In the genomic region with DNA sequence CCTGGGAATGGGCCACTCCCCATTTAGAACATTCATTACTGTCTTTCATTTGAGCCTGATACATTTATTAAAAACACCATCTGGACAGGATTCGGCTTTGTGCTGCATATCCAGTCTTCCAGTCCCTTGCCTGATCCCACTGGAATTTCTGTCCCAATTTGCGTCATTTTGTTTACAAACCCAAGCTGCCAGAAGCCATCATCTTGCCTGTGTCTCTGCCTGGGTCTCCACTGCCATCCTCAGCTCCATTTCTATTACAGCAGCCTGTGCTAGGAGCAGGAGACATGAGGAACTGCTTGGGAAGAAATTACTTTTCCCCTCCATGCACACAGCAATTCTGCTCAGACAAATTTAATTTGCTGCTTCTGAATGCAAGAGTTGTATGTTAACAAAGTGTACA, we compare ENCODE assay signal across 13 mouse cellular contexts.
DNase-seq lines count a peak whose midpoint lies in the region; ATAC-seq and TF ChIP-seq lines count a peak whose summit lies in the region.
"Had no signal": no experiment of that assay in that cellular context is flagged by ENCODE, and none has a peak within 500 bp of the region (broad histone marks: within the 10 kb centered on the region; RNA-seq: fewer than 3 reads in every experiment).

No protein-coding gene starts in this region.

- peak overlapping the region; percentile 44; the same call in 1 of the 2 replicates for H3K27ac ChIP-seq in hindbrain, embryonic 13.5 days
- H3K27ac ChIP-seq in hindbrain, embryonic 10.5 days = no peak overlapping the region
- H3K27ac ChIP-seq in midbrain, embryonic 11.5 days (ENCODE audit: low read depth, low read length) = no peak overlapping the region; the same call in 1 of the 2 replicates
- no peak overlapping the region; the same call in 1 of the 2 replicates for H3K27ac ChIP-seq in midbrain, embryonic 15.5 days
- no peak overlapping the region for H3K27ac ChIP-seq in thymus, adult 2 months (ENCODE audit: control insufficient read depth, insufficient read depth, low read length)

- H3K4me1 ChIP-seq in hindbrain, embryonic 13.5 days (replicated peaks) = peaks cover 36% of the 10 kb centered on the region
- H3K4me1 ChIP-seq in hindbrain, embryonic 10.5 days (replicated peaks) = peaks cover 11% of the 10 kb centered on the region
- peaks cover 4% of the 10 kb centered on the region for H3K4me1 ChIP-seq in midbrain, embryonic 11.5 days (ENCODE audit: control insufficient read depth, insufficient read depth, low read length)
- H3K4me1 ChIP-seq in midbrain, embryonic 15.5 days = peaks cover 4% of the 10 kb centered on the region
- no peaks in the 10 kb centered on the region for H3K4me1 ChIP-seq in thymus, adult 2 months (replicated peaks; ENCODE audit: control insufficient read depth, insufficient read depth, low read length)

- H3K36me3 ChIP-seq in hindbrain, embryonic 13.5 days = peaks cover 7% of the 10 kb centered on the region; the same call in 1 of the 2 replicates
- peaks cover 13% of the 10 kb centered on the region; the same call in 1 of the 2 replicates for H3K36me3 ChIP-seq in hindbrain, embryonic 10.5 days
- no peaks in the 10 kb centered on the region for H3K36me3 ChIP-seq in midbrain, embryonic 11.5 days (ENCODE audit: control insufficient read depth, insufficient read depth, low read length)
- H3K36me3 ChIP-seq in midbrain, embryonic 15.5 days (replicated peaks) = no peaks in the 10 kb centered on the region
- no peaks in the 10 kb centered on the region for H3K36me3 ChIP-seq in thymus, adult 2 months (ENCODE audit: control insufficient read depth, insufficient read depth, low read length)

- TF ChIP-seq POLR2A in thymus, adult 2 months (IDR thresholded peaks at IDR 0.05; ENCODE audit: control insufficient read depth, extremely low read depth, insufficient read depth, low read length, poor library complexity) = no peak

- H3K27me3 ChIP-seq in hindbrain, embryonic 13.5 days = no peaks in the 10 kb centered on the region
- no peaks in the 10 kb centered on the region for H3K27me3 ChIP-seq in hindbrain, embryonic 10.5 days (ENCODE audit: insufficient read depth, poor library complexity, severe bottlenecking)
- H3K27me3 ChIP-seq in midbrain, embryonic 11.5 days (ENCODE audit: control insufficient read depth, insufficient read depth, low read length) = no peaks in the 10 kb centered on the region
- no peaks in the 10 kb centered on the region for H3K27me3 ChIP-seq in midbrain, embryonic 15.5 days (replicated peaks)
- no peaks in the 10 kb centered on the region for H3K27me3 ChIP-seq in thymus, adult 2 months (ENCODE audit: control insufficient read depth, insufficient read depth, low read length)

- no peak overlapping the region for H3K4me3 ChIP-seq in hindbrain, embryonic 13.5 days
- no peak overlapping the region for H3K4me3 ChIP-seq in hindbrain, embryonic 10.5 days
- H3K4me3 ChIP-seq in midbrain, embryonic 11.5 days (ENCODE audit: low read depth, low read length) = no peak overlapping the region
- H3K4me3 ChIP-seq in midbrain, embryonic 15.5 days = no peak overlapping the region
- no peak overlapping the region for H3K4me3 ChIP-seq in thymus, adult 2 months (ENCODE audit: control insufficient read depth, insufficient read depth, low read length)
- H3K4me3 ChIP-seq: erythroblast, embryonic 14.5 days had no signal

- no peaks in the 10 kb centered on the region for H3K9me3 ChIP-seq in hindbrain, embryonic 13.5 days
- no peaks in the 10 kb centered on the region for H3K9me3 ChIP-seq in hindbrain, embryonic 10.5 days
- no peaks in the 10 kb centered on the region for H3K9me3 ChIP-seq in midbrain, embryonic 11.5 days (ENCODE audit: control insufficient read depth, low read length)
- no peaks in the 10 kb centered on the region for H3K9me3 ChIP-seq in midbrain, embryonic 15.5 days
- H3K9me3 ChIP-seq: G1E had no signal

- peak; percentile 42 to 58 for DNase-seq in cerebellum, postnatal 10 days
- no peak for DNase-seq in cerebellum, postnatal 25 days
- DNase-seq in hindbrain, embryonic 10.5 days (ENCODE audit: low spot score) = no peak
- peak; percentile 60 for DNase-seq in midbrain, embryonic 11.5 days (ENCODE audit: low spot score, missing footprints)
- DNase-seq in lung, postnatal 4 days = peak; percentile 17 to 50
- no peak for DNase-seq in thymus, adult 2 months
- DNase-seq: B cell, adult 2 months; right cerebral cortex, postnatal 25 days had no signal

- no peak overlapping the region for H3K4me2 ChIP-seq in hindbrain, embryonic 13.5 days
- H3K4me2 ChIP-seq in midbrain, embryonic 11.5 days = no peak overlapping the region
- H3K4me2 ChIP-seq in midbrain, embryonic 15.5 days = no peak overlapping the region
- H3K4me2 ChIP-seq: liver, embryonic 11.5 days had no signal

- H3K9ac ChIP-seq in hindbrain, embryonic 13.5 days = no peak overlapping the region
- no peak overlapping the region for H3K9ac ChIP-seq in midbrain, embryonic 11.5 days (ENCODE audit: low read length)
- no peak overlapping the region for H3K9ac ChIP-seq in midbrain, embryonic 15.5 days

- TF ChIP-seq CTCF in thymus, adult 2 months (IDR thresholded peaks at IDR 0.05; ENCODE audit: borderline replicate concordance, control insufficient read depth, extremely low read depth, insufficient read depth, low read length, poor library complexity) = no peak

- 44% methylated on average over 2 of the region's 2 CpGs for WGBS in hindbrain, embryonic 13.5 days
- 86% methylated on average over 2 of the region's 2 CpGs for WGBS in hindbrain, embryonic 10.5 days
- WGBS in midbrain, embryonic 11.5 days = 84% methylated on average over 2 of the region's 2 CpGs
- 51% methylated on average over 2 of the region's 2 CpGs for WGBS in midbrain, embryonic 15.5 days
- WGBS in thymus, adult 2 months = 96% methylated on average over 2 of the region's 2 CpGs

- ATAC-seq in hindbrain, embryonic 13.5 days (ENCODE audit: low FRiP score) = no peak
- ATAC-seq in midbrain, embryonic 11.5 days (ENCODE audit: low FRiP score) = no peak
- no peak for ATAC-seq in midbrain, embryonic 15.5 days (replicated peaks)

Comparison
In these comparisons a context has a peak if more than half of its experiments do, and no peak if none do; other contexts are left out.
1. DNase-seq: peak in cerebellum, postnatal 10 days (2 of 2), midbrain, embryonic 11.5 days (single experiment) and lung, postnatal 4 days (2 of 2); none in cerebellum, postnatal 25 days (0 of 2), hindbrain, embryonic 10.5 days (single experiment) and thymus, adult 2 months (single experiment).